Mouse (Mus musculus) E14TG2a.4 (cell line): ENCODE data around the gene Sh3bp1.

Source experiments
- H3K27me3 ChIP-seq: 2 replicates; pipeline ENCODE4 v1.6.1; 2014; ENCODE audit warnings: low read length, control low read depth; ENCODE audit not compliant: insufficient read depth
- H3K36me3 ChIP-seq: 2 replicates; pipeline ENCODE4 v1.6.1; 2014; ENCODE audit warnings: low read length, control low read depth; ENCODE audit not compliant: insufficient read depth
- H3K4me1 ChIP-seq: replicated peaks from 2 replicates; pipeline ENCODE4 v1.6.1; 2014; ENCODE audit warnings: low read depth, low read length, control low read depth
- H3K4me3 ChIP-seq: replicated peaks from 2 replicates; pipeline ENCODE4 v1.5.1; 2014; ENCODE audit warnings: mild to moderate bottlenecking, low read length
- H3K9me3 ChIP-seq: 2 replicates; pipeline ENCODE4 v1.6.1; 2014; ENCODE audit warnings: low read length, control low read depth
- CTCF ChIP-seq: conservative IDR thresholded peaks from 2 replicates; pipeline ENCODE4 v1.5.1; 2014; ENCODE audit warnings: low read length
- NANOG ChIP-seq: IDR thresholded peaks from 2 replicates; pipeline ENCODE4 v1.6.1; 2014; ENCODE audit warnings: borderline replicate concordance, low read length, mixed read lengths
- POU5F1 ChIP-seq: IDR thresholded peaks from 2 replicates; pipeline ENCODE4 v1.6.1; 2014; ENCODE audit warnings: low read length, borderline replicate concordance

The Sh3bp1 gene

DNA sequence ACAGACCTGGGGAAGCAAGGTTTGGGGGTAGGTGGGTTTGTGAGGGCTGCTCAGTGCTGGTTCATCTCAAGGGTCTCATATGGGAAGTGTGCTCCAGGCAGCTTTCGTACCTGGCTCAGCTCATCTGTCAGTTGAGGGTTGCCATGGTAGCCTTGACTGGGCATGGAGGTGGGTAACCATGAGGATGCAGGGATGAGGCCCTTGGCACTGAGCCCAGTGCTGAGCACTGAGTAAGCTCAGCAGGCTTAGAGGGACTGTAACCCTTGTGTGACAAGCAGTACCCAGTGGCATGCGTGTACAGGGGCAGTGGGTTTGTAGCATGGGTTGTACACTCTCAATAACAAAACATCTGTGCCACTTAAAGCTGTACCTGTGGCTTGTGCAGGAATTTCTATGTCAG lies 38.4 kb downstream of the Sh3bp1 start:
- no peak for TF ChIP-seq POU5F1
- no peak for TF ChIP-seq NANOG
- TF ChIP-seq CTCF: no peak
- Histone ChIP-seq H3K36me3 (peaks cover 60% of the 10 kb centered on the region), H3K9me3 (no peaks in the 10 kb centered on the region), H3K4me1 (peaks cover 46% of the 10 kb centered on the region), H3K27me3 (no peaks in the 10 kb centered on the region), H3K4me3 (peak overlapping the region; percentile 91; the same call in 1 of the 2 replicates)

DNA sequence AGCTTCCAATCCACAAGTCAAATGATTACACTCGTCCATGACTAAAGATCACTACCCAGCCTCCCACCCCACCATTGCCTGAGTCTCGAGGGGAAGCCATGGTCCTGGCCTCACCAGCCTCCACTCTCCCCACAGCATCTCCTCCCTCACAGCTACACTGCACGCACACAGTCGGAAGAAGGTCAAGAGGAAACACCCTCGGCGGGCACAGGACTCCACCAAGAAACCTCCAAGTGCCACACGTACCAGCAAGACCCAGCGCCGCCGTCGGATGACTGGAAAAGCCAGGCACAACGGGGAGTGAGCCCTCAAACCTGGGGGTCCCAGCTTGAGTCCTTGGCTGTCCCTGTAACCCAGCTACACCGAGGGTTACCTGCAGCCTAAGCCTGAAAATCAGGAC lies 40.8 kb downstream of the Sh3bp1 start:
- no peak for TF ChIP-seq POU5F1
- no peak for TF ChIP-seq NANOG
- no peak for TF ChIP-seq CTCF
- H3K4me1 ChIP-seq: peaks cover 45% of the 10 kb centered on the region
- H3K27me3 ChIP-seq: peaks cover 3% of the 10 kb centered on the region; the same call in 1 of the 2 replicates
- peaks cover 60% of the 10 kb centered on the region for H3K36me3 ChIP-seq
- no peaks in the 10 kb centered on the region for H3K9me3 ChIP-seq
- H3K4me3 ChIP-seq: no peak overlapping the region

GRCm38 (mm10) chr15:78942663-78943062 lies 43.1 kb downstream of the Sh3bp1 start:
- H3K9me3 ChIP-seq: no peaks in the 10 kb centered on the region
- no peak overlapping the region for H3K4me3 ChIP-seq
- TF ChIP-seq NANOG (no peak), POU5F1 (no peak), CTCF (peak; percentile 78)
- H3K4me1 ChIP-seq: peaks cover 32% of the 10 kb centered on the region
- peaks cover 24% of the 10 kb centered on the region for H3K27me3 ChIP-seq
- peaks cover 44% of the 10 kb centered on the region for H3K36me3 ChIP-seq

- no peak for TF ChIP-seq NANOG
- no peak for TF ChIP-seq CTCF
- no peak for TF ChIP-seq POU5F1
- peaks cover 43% of the 10 kb centered on the region for H3K4me1 ChIP-seq
- no peak overlapping the region for H3K4me3 ChIP-seq
- H3K36me3 ChIP-seq: peaks cover 8% of the 10 kb centered on the region
- no peaks in the 10 kb centered on the region for H3K9me3 ChIP-seq
- H3K27me3 ChIP-seq: peaks cover 42% of the 10 kb centered on the region
Observed at GRCm38 (mm10) chr15:78946232-78946631, 46.7 kb downstream of the Sh3bp1 start.

GRCm38 (mm10) chr15:78947657-78948056 lies 48.1 kb downstream of the Sh3bp1 start, which contains the start of gene Triobp:
TSS of gene Triobp (plus strand) at chr15:78947724.
- Histone ChIP-seq H3K36me3 (no peaks in the 10 kb centered on the region), H3K4me1 (peaks cover 34% of the 10 kb centered on the region), H3K9me3 (no peaks in the 10 kb centered on the region), H3K4me3 (peak within 1 kb of the TSS; percentile 75), H3K27me3 (peaks cover 42% of the 10 kb centered on the region)
- no peak for TF ChIP-seq NANOG
- no peak for TF ChIP-seq CTCF
- TF ChIP-seq POU5F1: no peak

- Histone ChIP-seq H3K4me3 (peak overlapping the region; percentile 75), H3K27me3 (peaks cover 42% of the 10 kb centered on the region), H3K9me3 (no peaks in the 10 kb centered on the region), H3K4me1 (peaks cover 29% of the 10 kb centered on the region), H3K36me3 (no peaks in the 10 kb centered on the region)
- TF ChIP-seq POU5F1: no peak
- no peak for TF ChIP-seq NANOG
- no peak for TF ChIP-seq CTCF
Observed at GRCm38 (mm10) chr15:78948152-78948725, 48.7 kb downstream of the Sh3bp1 start.

DNA sequence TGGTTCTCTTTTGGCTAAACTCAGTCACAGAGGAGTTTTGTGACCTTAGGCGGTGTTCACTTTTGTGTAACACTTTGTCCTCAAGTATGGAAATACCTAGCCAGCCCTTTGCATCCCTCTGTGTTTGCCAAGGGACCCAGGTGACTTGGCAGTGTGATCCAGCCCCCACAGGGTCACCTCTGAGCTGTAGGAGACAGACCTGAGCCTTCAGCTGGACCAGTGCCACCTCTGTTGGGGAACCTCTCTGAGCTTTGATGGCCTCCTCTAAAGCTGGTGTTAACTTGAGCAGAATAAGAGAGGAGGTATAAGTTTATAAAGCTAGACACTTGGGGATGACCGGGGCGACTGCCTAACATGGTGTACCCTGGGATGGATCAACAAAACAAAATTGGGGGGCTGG lies 49.3 kb downstream of the Sh3bp1 start:
- H3K27me3 ChIP-seq: peaks cover 42% of the 10 kb centered on the region
- no peak overlapping the region; the same call in 1 of the 2 replicates for H3K4me3 ChIP-seq
- H3K36me3 ChIP-seq: no peaks in the 10 kb centered on the region
- H3K9me3 ChIP-seq: no peaks in the 10 kb centered on the region
- TF ChIP-seq NANOG (no peak), POU5F1 (no peak), CTCF (no peak)
- peaks cover 28% of the 10 kb centered on the region for H3K4me1 ChIP-seq

- no peak for TF ChIP-seq POU5F1
- Histone ChIP-seq H3K36me3 (peaks cover 8% of the 10 kb centered on the region), H3K9me3 (no peaks in the 10 kb centered on the region), H3K4me1 (peaks cover 35% of the 10 kb centered on the region), H3K4me3 (no peak overlapping the region), H3K27me3 (peaks cover 16% of the 10 kb centered on the region)
Observed at GRCm38 (mm10) chr15:78955663-78956062, 56.1 kb downstream of the Sh3bp1 start.

- Histone ChIP-seq H3K36me3 (peaks cover 12% of the 10 kb centered on the region), H3K4me1 (peaks cover 35% of the 10 kb centered on the region), H3K27me3 (peaks cover 16% of the 10 kb centered on the region), H3K4me3 (no peak overlapping the region), H3K9me3 (no peaks in the 10 kb centered on the region)
- TF ChIP-seq POU5F1 (no peak), CTCF (peak; percentile 57), NANOG (no peak)
Observed at GRCm38 (mm10) chr15:78956351-78956750, 56.8 kb downstream of the Sh3bp1 start.

DNA sequence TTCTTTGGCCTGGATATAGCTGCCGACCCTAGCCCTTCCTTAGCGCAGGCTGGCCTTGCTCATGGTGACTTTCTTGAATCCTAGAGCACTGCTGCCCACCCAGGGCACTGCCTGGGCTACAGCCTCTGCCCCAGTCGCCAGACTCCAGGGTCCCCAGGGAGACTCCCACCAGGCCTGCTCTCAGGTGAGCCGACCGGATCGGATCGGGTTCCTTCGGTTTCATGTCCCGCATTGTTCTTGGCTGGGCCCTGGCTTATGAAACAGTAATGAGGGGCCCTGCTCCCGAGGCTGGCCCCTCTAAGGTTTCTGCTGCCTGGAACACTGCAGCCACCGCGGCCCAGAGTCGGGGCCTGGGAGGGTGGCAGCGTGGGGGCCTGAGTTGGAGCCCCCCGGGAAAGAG lies 57.5 kb downstream of the Sh3bp1 start:
- TF ChIP-seq CTCF (no peak), NANOG (no peak), POU5F1 (no peak)
- Histone ChIP-seq H3K27me3 (peaks cover 16% of the 10 kb centered on the region), H3K36me3 (peaks cover 16% of the 10 kb centered on the region), H3K9me3 (no peaks in the 10 kb centered on the region), H3K4me1 (peaks cover 35% of the 10 kb centered on the region), H3K4me3 (peak overlapping the region; percentile 64)
